ENCODE assay signal across 8 mouse cellular contexts in the genomic region with DNA sequence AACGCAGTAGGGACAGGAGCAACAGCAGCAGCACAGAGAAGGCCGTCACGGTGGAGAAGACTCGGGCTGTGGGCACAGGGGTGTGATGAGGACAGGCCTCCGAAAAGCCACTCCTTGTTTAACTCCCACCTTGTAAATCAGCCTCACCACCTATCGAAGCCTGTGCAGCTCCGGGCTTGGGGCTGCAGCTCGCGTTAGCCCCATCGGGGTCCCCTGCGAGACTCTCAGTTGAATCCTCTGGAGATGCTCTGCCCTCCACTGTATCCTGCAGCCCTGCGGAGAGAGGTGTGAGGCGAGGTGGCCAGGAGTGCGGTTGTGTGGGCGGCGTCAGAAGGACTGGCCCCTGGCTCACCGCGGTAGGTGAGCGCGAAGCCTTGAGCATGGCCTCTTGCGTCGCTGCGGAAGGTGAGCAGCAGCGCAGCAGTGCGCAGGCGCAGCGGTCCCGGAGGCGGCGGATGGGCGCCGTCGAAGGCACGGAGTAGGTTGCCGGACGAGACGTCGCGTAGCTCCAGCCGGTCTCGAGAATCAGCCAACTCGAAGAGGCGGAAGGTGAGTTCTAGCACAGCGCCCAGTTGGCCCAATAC. TPM values are rescaled to one million over a fixed set of nuclear protein-coding genes. Genes with fewer than 3 reads are reported as not detected.
DNase-seq lines count a peak whose midpoint lies in the region; ATAC-seq and TF ChIP-seq lines count a peak whose summit lies in the region.

No protein-coding gene starts in this region.

- peaks cover 57% of the 10 kb centered on the region for H3K27me3 ChIP-seq in forebrain, embryonic 16.5 days (replicated peaks; ENCODE audit: control insufficient read depth, insufficient read depth, low read length)
- peaks cover 96% of the 10 kb centered on the region for H3K27me3 ChIP-seq in limb, embryonic 11.5 days (ENCODE audit: control insufficient read depth, insufficient read depth, low read length)
- peaks cover 42% of the 10 kb centered on the region for H3K27me3 ChIP-seq in midbrain, postnatal 0 days (ENCODE audit: insufficient read depth, low read length)

- no peak overlapping the region for H3K27ac ChIP-seq in forebrain, embryonic 16.5 days (ENCODE audit: low read length)
- no peak overlapping the region for H3K27ac ChIP-seq in limb, embryonic 11.5 days (replicated peaks; ENCODE audit: low read depth, low read length)
- no peak overlapping the region for H3K27ac ChIP-seq in midbrain, postnatal 0 days (ENCODE audit: low read depth, low read length)

- peak; percentile 65 for DNase-seq in cerebellum, adult 11-12 months
- DNase-seq in cerebellum, postnatal 4 days (ENCODE audit: low spot score in 2 of 2) = no peak
- DNase-seq in CD4-positive, CD25-positive, alpha-beta regulatory T cell, adult 2 months (ENCODE audit: low read depth, low spot score) = peak; percentile 90
- no peak for DNase-seq in limb, embryonic 11.5 days (ENCODE audit: low spot score)
- DNase-seq in midbrain, postnatal 0 days (ENCODE audit: low spot score) = no peak
- DNase-seq in left cerebral cortex, adult 9 months (ENCODE audit: low spot score in 2 of 2) = no peak

- H3K9ac ChIP-seq in forebrain, embryonic 16.5 days (replicated peaks; ENCODE audit: low read depth, low read length) = peak overlapping the region; percentile 36; the same call in 1 of the 2 replicates
- no peak overlapping the region for H3K9ac ChIP-seq in limb, embryonic 11.5 days (ENCODE audit: low read length)
- no peak overlapping the region for H3K9ac ChIP-seq in midbrain, postnatal 0 days (replicated peaks; ENCODE audit: low read length, poor library complexity, severe bottlenecking)

- no peaks in the 10 kb centered on the region for H3K9me3 ChIP-seq in forebrain, embryonic 16.5 days (ENCODE audit: control insufficient read depth, low read length)
- H3K9me3 ChIP-seq in limb, embryonic 11.5 days (ENCODE audit: control insufficient read depth, low read length) = peaks cover 4% of the 10 kb centered on the region; the same call in 1 of the 2 replicates
- no peaks in the 10 kb centered on the region for H3K9me3 ChIP-seq in midbrain, postnatal 0 days (ENCODE audit: low read length)

- peak overlapping the region; percentile 35 for H3K4me3 ChIP-seq in forebrain, embryonic 16.5 days (replicated peaks; ENCODE audit: low read length)
- H3K4me3 ChIP-seq in limb, embryonic 11.5 days (ENCODE audit: low read depth, low read length) = peak overlapping the region; percentile 15
- H3K4me3 ChIP-seq in midbrain, postnatal 0 days (ENCODE audit: low read depth, low read length) = peak overlapping the region; percentile 25

- peak overlapping the region; percentile 51 for H3K4me2 ChIP-seq in forebrain, embryonic 16.5 days (ENCODE audit: low read length)
- H3K4me2 ChIP-seq in limb, embryonic 11.5 days (ENCODE audit: low read depth, severe bottlenecking) = peak overlapping the region; percentile 34; the same call in 1 of the 2 replicates
- peak overlapping the region; percentile 23 for H3K4me2 ChIP-seq in midbrain, postnatal 0 days (ENCODE audit: low read depth, low read length, poor library complexity, severe bottlenecking)

- ATAC-seq in forebrain, embryonic 16.5 days = no peak
- ATAC-seq in limb, embryonic 11.5 days (ENCODE audit: insufficient number of reproducible peaks, low FRiP score, low TSS enrichment, low read depth) = no peak
- no peak for ATAC-seq in midbrain, postnatal 0 days (ENCODE audit: low FRiP score)
- ATAC-seq in cerebellum, adult (ENCODE audit: insufficient number of reproducible peaks, low FRiP score, low TSS enrichment) = no peak

- WGBS in forebrain, embryonic 16.5 days = 6% methylated on average over 44 of the region's 44 CpGs
- 8% methylated on average over 44 of the region's 44 CpGs for WGBS in limb, embryonic 11.5 days
- WGBS in midbrain, postnatal 0 days = 8% methylated on average over 44 of the region's 44 CpGs

- H3K4me1 ChIP-seq in forebrain, embryonic 16.5 days (replicated peaks; ENCODE audit: control insufficient read depth, insufficient read depth, low read length) = peaks cover 47% of the 10 kb centered on the region
- H3K4me1 ChIP-seq in limb, embryonic 11.5 days (ENCODE audit: control insufficient read depth, insufficient read depth, low read length) = peaks cover 22% of the 10 kb centered on the region
- H3K4me1 ChIP-seq in midbrain, postnatal 0 days (ENCODE audit: insufficient read depth, low read length) = peaks cover 11% of the 10 kb centered on the region

- H3K36me3 ChIP-seq in forebrain, embryonic 16.5 days (ENCODE audit: control insufficient read depth, insufficient read depth) = peaks cover 1% of the 10 kb centered on the region; the same call in 1 of the 2 replicates
- no peaks in the 10 kb centered on the region for H3K36me3 ChIP-seq in limb, embryonic 11.5 days (ENCODE audit: control insufficient read depth, insufficient read depth, low read length)
- H3K36me3 ChIP-seq in midbrain, postnatal 0 days (ENCODE audit: insufficient read depth, low read length) = peaks cover 5% of the 10 kb centered on the region

- TF ChIP-seq CTCF in midbrain, postnatal 0 days (IDR thresholded peaks at IDR 0.05) = no peak

RNA-seq across cellular contexts. Expression of a gene that starts 1.6 kb away (rescaled TPM):
- polyA plus RNA-seq in forebrain, embryonic 16.5 days (2015; fragmentation: Nextera tagmentation; extraction: Ambion mirVana) = 40.8 and 45.6 TPM in 2 replicates
- polyA plus RNA-seq in limb, embryonic 11.5 days (2014; fragmentation: Nextera tagmentation; extraction: Ambion mirVana) = 7.4 and 7.7 TPM in 2 replicates
- total RNA-seq in midbrain, postnatal 0 days (2014; rRNA removed) = 83.6 and 103 TPM in 2 replicates
- 66.0 and 73.8 TPM in 2 replicates for polyA plus RNA-seq in midbrain, postnatal 0 days (2015; fragmentation: Nextera tagmentation; extraction: Ambion mirVana)

RNA-seq across cellular contexts. Expression of a gene that starts 3.3 kb away (rescaled TPM):
- 0.41 and 1.0 TPM in 2 replicates for polyA plus RNA-seq in forebrain, embryonic 16.5 days (2015; fragmentation: Nextera tagmentation; extraction: Ambion mirVana)
- polyA plus RNA-seq in limb, embryonic 11.5 days (2014; fragmentation: Nextera tagmentation; extraction: Ambion mirVana) = 14.8 and 16.2 TPM in 2 replicates
- total RNA-seq in midbrain, postnatal 0 days (2014; rRNA removed) = 0.38 and 2.5 TPM in 2 replicates
- 1.3 TPM in 2 replicates for polyA plus RNA-seq in midbrain, postnatal 0 days (2015; fragmentation: Nextera tagmentation; extraction: Ambion mirVana)

RNA-seq across cellular contexts. Expression of a gene that starts 16.2 kb away (rescaled TPM):
- 22.3 and 25.0 TPM in 2 replicates for polyA plus RNA-seq in forebrain, embryonic 16.5 days (2015; fragmentation: Nextera tagmentation; extraction: Ambion mirVana)
- polyA plus RNA-seq in limb, embryonic 11.5 days (2014; fragmentation: Nextera tagmentation; extraction: Ambion mirVana) = 47.8 and 51.6 TPM in 2 replicates
- 18.3 and 18.4 TPM in 2 replicates for total RNA-seq in midbrain, postnatal 0 days (2014; rRNA removed)
- 18.0 and 18.3 TPM in 2 replicates for polyA plus RNA-seq in midbrain, postnatal 0 days (2015; fragmentation: Nextera tagmentation; extraction: Ambion mirVana)

RNA-seq across cellular contexts. Expression of a gene that starts 19.7 kb away (rescaled TPM):
- not detected in 2 replicates for polyA plus RNA-seq in forebrain, embryonic 16.5 days (2015; fragmentation: Nextera tagmentation; extraction: Ambion mirVana)
- polyA plus RNA-seq in limb, embryonic 11.5 days (2014; fragmentation: Nextera tagmentation; extraction: Ambion mirVana) = 0.09 and 0.13 TPM in 2 replicates
- 0.19 TPM in 1 of 2 replicates, not detected in the other for total RNA-seq in midbrain, postnatal 0 days (2014; rRNA removed)
- 0.15 TPM in 1 of 2 replicates, not detected in the other for polyA plus RNA-seq in midbrain, postnatal 0 days (2015; fragmentation: Nextera tagmentation; extraction: Ambion mirVana)

RNA-seq across cellular contexts. Expression of a gene that starts 29.1 kb away (rescaled TPM):
- polyA plus RNA-seq in forebrain, embryonic 16.5 days (2015; fragmentation: Nextera tagmentation; extraction: Ambion mirVana) = 151 and 156 TPM in 2 replicates
- 125 and 129 TPM in 2 replicates for polyA plus RNA-seq in limb, embryonic 11.5 days (2014; fragmentation: Nextera tagmentation; extraction: Ambion mirVana)
- 248 and 253 TPM in 2 replicates for total RNA-seq in midbrain, postnatal 0 days (2014; rRNA removed)
- 188 TPM in 2 replicates for polyA plus RNA-seq in midbrain, postnatal 0 days (2015; fragmentation: Nextera tagmentation; extraction: Ambion mirVana)

Comparison
In these comparisons a context has a peak if more than half of its experiments do, and no peak if none do; other contexts are left out.
1. DNase-seq: peak in cerebellum, adult 11-12 months (single experiment) and CD4-positive, CD25-positive, alpha-beta regulatory T cell, adult 2 months (single experiment); none in cerebellum, postnatal 4 days (0 of 2), limb, embryonic 11.5 days (single experiment), midbrain, postnatal 0 days (single experiment) and left cerebral cortex, adult 9 months (0 of 2).
2. Peak in every context shown above with its lines, with median percentiles within 50 percentile points of each other: H3K4me2 ChIP-seq and H3K4me3 ChIP-seq.